Mouse (Mus musculus) hindbrain, postnatal 0 days (tissue): ENCODE results near the gene Lias. TPM values are rescaled to one million over a fixed set of nuclear protein-coding genes. Genes with fewer than 3 reads are reported as not detected.

Experiments used
- ATAC-seq: fragments of 200-750 bp; cut with Nextera tagmentation; 2 replicates; pipeline ENCODE4 v1.8.0; 2017; ENCODE audit warnings: mild to moderate bottlenecking, moderate TSS enrichment, moderate library complexity
- DNase-seq: peaks from one replicate; pipeline ENCODE4 v3.0.0-alpha.2; 2015; ENCODE audit warnings: low spot score
- H3K27ac ChIP-seq: fragments of 300-500 bp; sonication (generic); 2 replicates; pipeline ENCODE4 v1.5.1; 2014; ENCODE audit warnings: mild to moderate bottlenecking
- H3K27me3 ChIP-seq: fragments of 300-500 bp; sonication (generic); 2 replicates; pipeline ENCODE4 v1.6.1; 2014; ENCODE audit warnings: low read length, mixed read lengths; ENCODE audit not compliant: insufficient read depth
- H3K36me3 ChIP-seq: fragments of 300-500 bp; sonication (generic); 2 replicates; pipeline ENCODE4 v1.6.1; 2014; ENCODE audit warnings: low read length, mixed read lengths; ENCODE audit not compliant: insufficient read depth
- H3K4me1 ChIP-seq: fragments of 300-500 bp; sonication (generic); 2 replicates; pipeline ENCODE4 v1.6.1; 2014; ENCODE audit warnings: antibody characterized with exemption, low read length, mixed read lengths; ENCODE audit not compliant: insufficient read depth
- H3K4me2 ChIP-seq: fragments of 300-500 bp; sonication (generic); 2 replicates; pipeline ENCODE4 v1.6.1; 2014; ENCODE audit warnings: low read depth, mild to moderate bottlenecking, low read length, moderate library complexity, mixed read lengths
- H3K4me3 ChIP-seq: fragments of 300-500 bp; sonication (generic); 2 replicates; pipeline ENCODE4 v1.5.1; 2014; ENCODE audit warnings: low read length
- H3K9ac ChIP-seq: fragments of 300-500 bp; sonication (generic); replicated peaks from 2 replicates; pipeline ENCODE4 v1.6.1; 2014; ENCODE audit warnings: mild to moderate bottlenecking, low read length, moderate library complexity, mixed read lengths
- H3K9me3 ChIP-seq: fragments of 300-500 bp; sonication (generic); 2 replicates; pipeline ENCODE4 v1.6.1; 2016; ENCODE audit warnings: low read length, mixed read lengths
- CTCF ChIP-seq: IDR thresholded peaks from 2 replicates; pipeline ENCODE4 v1.5.1; 2016; ENCODE audit warnings: antibody characterized with exemption, control low read depth, low read depth
- WGBS: fragments of 180-500 bp; shearing (Covaris S2); extraction: QIAGEN DNeasy Blood & Tissue Kit; methylation state at CpG from one replicate; pipeline ENCODE4 v1.1.7; 2014; 5-methylcytosine and 5-hydroxymethylcytosine counted together
- polyA plus RNA-seq: library from polyadenylated mRNA; unstranded; fragments of >200 nt; fragmentation: Nextera tagmentation; extraction: Ambion mirVana; gene quantifications from 2 replicates; pipeline ENCODE4 v1.2.1, GENCODE M21; 2015
- total RNA-seq: library from RNA; depleted of rRNA; stranded (reverse); fragments of >200 nt; gene quantifications from 2 replicates; pipeline ENCODE4 v1.2.3, GENCODE M21; 2014

Gene Lias
- total and polyA plus RNA-seq, 2 experiments from 2014 or later, result 19.4 to 66.8 TPM

GRCm38 (mm10) chr5:65422803-65423202, 31.5 kb downstream of the Lias start:
- WGBS, result 92% methylated on average over 8 of the region's 8 CpGs
- H3K4me3 ChIP-seq, result no peak overlapping the region
- H3K27me3 ChIP-seq, result no peaks in the 10 kb centered on the region
- DNase-seq (no peak), ATAC-seq (no peak)
- no peaks in the 10 kb centered on the region for H3K4me1 ChIP-seq
- H3K4me2 ChIP-seq, result no peak overlapping the region
- no peaks in the 10 kb centered on the region for H3K9me3 ChIP-seq
- H3K36me3 ChIP-seq, result peaks cover 39% of the 10 kb centered on the region
- TF ChIP-seq CTCF, result no peak
- H3K9ac ChIP-seq, result no peak overlapping the region
- H3K27ac ChIP-seq, result no peak overlapping the region

DNA sequence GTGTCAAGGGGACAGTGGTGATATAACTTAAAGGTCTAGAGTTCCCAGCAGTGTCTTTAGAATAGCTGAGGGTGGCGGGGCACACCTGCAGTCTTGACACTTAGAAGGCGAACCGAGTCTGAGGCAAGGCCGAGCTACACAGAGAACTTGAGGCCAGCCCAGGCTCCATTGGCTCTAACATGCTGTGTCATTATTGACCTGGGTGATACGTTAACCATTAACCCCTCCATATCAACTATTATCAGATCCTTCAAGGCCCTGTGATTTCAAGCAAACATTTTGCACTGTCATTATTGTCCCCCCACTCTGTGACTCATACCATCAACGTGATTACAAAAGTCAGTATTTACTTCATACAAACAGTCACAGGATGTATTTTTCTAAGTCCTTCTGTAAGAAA, 32.9 kb downstream of the Lias start:
- Histone ChIP-seq H3K4me2 (no peak overlapping the region), H3K9ac (no peak overlapping the region), H3K9me3 (no peaks in the 10 kb centered on the region), H3K27me3 (no peaks in the 10 kb centered on the region), H3K36me3 (peaks cover 39% of the 10 kb centered on the region), H3K27ac (no peak overlapping the region), H3K4me1 (no peaks in the 10 kb centered on the region), H3K4me3 (no peak overlapping the region)
- ATAC-seq (no peak), DNase-seq (no peak)
- TF ChIP-seq CTCF, result no peak
- WGBS, result 94% methylated on average over 6 of the region's 6 CpGs

GRCm38 (mm10) chr5:65425251-65425650, 34.0 kb downstream of the Lias start:
- no peak for TF ChIP-seq CTCF
- no peak overlapping the region for H3K4me3 ChIP-seq
- no peak overlapping the region for H3K27ac ChIP-seq
- H3K36me3 ChIP-seq, result peaks cover 39% of the 10 kb centered on the region
- H3K27me3 ChIP-seq, result no peaks in the 10 kb centered on the region
- 88% methylated on average over 5 of the region's 5 CpGs for WGBS
- no peaks in the 10 kb centered on the region for H3K9me3 ChIP-seq
- DNase-seq (no peak), ATAC-seq (no peak)
- no peaks in the 10 kb centered on the region for H3K4me1 ChIP-seq
- no peak overlapping the region for H3K4me2 ChIP-seq
- H3K9ac ChIP-seq, result no peak overlapping the region

- H3K4me1 ChIP-seq, result no peaks in the 10 kb centered on the region
- no peak overlapping the region for H3K4me3 ChIP-seq
- no peak overlapping the region for H3K27ac ChIP-seq
- H3K9ac ChIP-seq, result no peak overlapping the region
- no peak for TF ChIP-seq CTCF
- DNase-seq (no peak), ATAC-seq (no peak)
- H3K4me2 ChIP-seq, result no peak overlapping the region
- H3K36me3 ChIP-seq, result peaks cover 17% of the 10 kb centered on the region; the same call in 1 of the 2 replicates
- 52% methylated on average over 4 of the region's 4 CpGs for WGBS
- H3K9me3 ChIP-seq, result no peaks in the 10 kb centered on the region
- no peaks in the 10 kb centered on the region for H3K27me3 ChIP-seq
Measured at GRCm38 (mm10) chr5:65428321-65428720, 37.0 kb downstream of the Lias start.

- ATAC-seq, result no peak
- no peaks in the 10 kb centered on the region for H3K9me3 ChIP-seq
- H3K4me3 ChIP-seq, result no peak overlapping the region
- H3K4me1 ChIP-seq, result no peaks in the 10 kb centered on the region
- no peak overlapping the region for H3K9ac ChIP-seq
- 83% methylated on average over 5 of the region's 5 CpGs for WGBS
- H3K27me3 ChIP-seq, result no peaks in the 10 kb centered on the region
- TF ChIP-seq CTCF, result no peak
- no peak for DNase-seq
- no peak overlapping the region for H3K4me2 ChIP-seq
- no peak overlapping the region for H3K27ac ChIP-seq
- peaks cover 6% of the 10 kb centered on the region; the same call in 1 of the 2 replicates for H3K36me3 ChIP-seq
Measured at GRCm38 (mm10) chr5:65429441-65429840, 38.1 kb downstream of the Lias start.

DNA sequence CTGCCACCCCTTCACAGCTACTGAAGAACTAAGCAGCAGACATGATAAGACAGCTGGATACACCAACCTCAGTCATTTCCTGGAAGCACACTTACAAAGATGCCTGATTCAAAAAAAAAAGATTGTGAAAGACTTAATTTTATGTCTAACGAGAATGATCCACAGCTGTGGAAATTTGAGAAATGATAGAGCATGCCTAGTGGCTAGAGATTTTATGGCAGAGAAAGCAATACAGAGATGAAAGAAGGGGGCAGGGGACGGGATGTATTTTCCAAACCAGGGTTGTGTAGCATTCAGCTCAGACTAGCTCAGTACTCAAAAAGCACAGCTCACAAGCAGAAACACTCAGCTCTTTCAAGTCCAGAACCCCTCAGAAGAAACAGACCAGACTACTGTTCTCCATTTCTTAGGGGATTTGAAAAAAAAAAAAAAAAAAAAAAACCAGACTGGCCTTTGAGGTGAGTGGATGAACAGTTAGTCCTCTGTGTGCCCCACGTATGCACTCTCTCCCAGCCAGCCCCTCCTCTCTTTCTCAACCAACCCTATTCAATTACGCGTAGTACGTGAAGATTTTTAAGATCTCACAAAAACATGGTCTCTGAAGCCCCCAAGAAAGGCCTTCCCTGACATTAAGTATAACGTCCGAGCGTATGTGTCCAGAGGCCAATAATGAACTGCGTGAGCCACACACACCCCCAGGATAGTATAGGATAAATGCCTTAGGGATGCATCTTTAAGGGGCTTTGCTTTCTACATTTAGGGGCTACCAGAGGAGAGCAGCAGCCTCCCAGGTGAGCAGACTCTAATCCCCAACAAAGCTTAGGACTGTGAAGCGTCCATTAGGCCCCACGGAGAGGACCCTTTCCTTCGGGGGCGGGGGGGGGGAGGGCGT, 43.4 kb downstream of the Lias start:
- peak; percentile 18; the same call in 1 of the 2 replicates for TF ChIP-seq CTCF
- Histone ChIP-seq H3K4me1 (no peaks in the 10 kb centered on the region), H3K9ac (peak overlapping the region; percentile 73), H3K4me3 (peak overlapping the region; percentile 89), H3K27ac (peak overlapping the region; percentile 86), H3K27me3 (no peaks in the 10 kb centered on the region), H3K36me3 (no peaks in the 10 kb centered on the region), H3K4me2 (peak overlapping the region; percentile 90), H3K9me3 (no peaks in the 10 kb centered on the region)
- WGBS, result 3% methylated on average over 15 of the region's 15 CpGs
- DNase-seq, result peak; percentile 50
- peak; percentile 19; the same call in 1 of the 2 replicates for ATAC-seq

DNA sequence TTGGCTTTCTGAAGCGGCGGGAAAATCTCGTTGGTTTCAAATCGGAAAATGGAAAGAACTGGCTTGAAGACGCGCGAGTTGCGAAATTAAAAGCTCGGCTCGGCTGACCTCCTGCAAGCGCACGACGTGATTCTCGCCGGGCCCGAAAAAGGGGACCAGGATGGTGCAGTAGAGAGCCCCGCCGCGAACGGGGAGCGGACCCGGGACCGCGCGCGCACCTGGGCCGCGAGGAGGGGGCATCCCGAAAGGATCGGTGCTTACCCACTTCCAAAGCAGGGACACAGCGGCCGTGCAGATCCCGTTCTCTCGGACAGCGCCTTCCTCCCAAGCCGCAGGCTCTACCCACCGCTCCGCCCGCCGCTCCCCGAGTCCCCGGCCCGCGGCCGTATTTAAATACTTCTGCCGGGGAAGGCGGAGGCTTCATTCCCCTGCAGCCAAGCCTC, 44.1 kb downstream of the Lias start:
- ATAC-seq (no peak; the same call in 1 of the 2 replicates), DNase-seq (peak; percentile 61)
- no peaks in the 10 kb centered on the region for H3K9me3 ChIP-seq
- no peaks in the 10 kb centered on the region for H3K36me3 ChIP-seq
- WGBS, result under 1% methylated on average over 46 of the region's 47 CpGs
- no peak for TF ChIP-seq CTCF
- H3K4me3 ChIP-seq, result peak overlapping the region; percentile 89
- H3K4me1 ChIP-seq, result no peaks in the 10 kb centered on the region
- no peaks in the 10 kb centered on the region for H3K27me3 ChIP-seq
- peak overlapping the region; percentile 86 for H3K27ac ChIP-seq
- peak overlapping the region; percentile 90 for H3K4me2 ChIP-seq
- H3K9ac ChIP-seq, result peak overlapping the region; percentile 73
